Comparison of ENCODE assay signal across 8 mouse cellular contexts in genomic region chr19:10449708-10450107, GRCm38 (mm10). TPM values are rescaled to one million over a fixed set of nuclear protein-coding genes. Genes with fewer than 3 reads are reported as not detected.
A peak's percentile ranks its signal among the peaks of the same experiment; 100 is the strongest.
DNase-seq lines count a peak whose midpoint lies in the region; ATAC-seq and TF ChIP-seq lines count a peak whose summit lies in the region.

No protein-coding gene starts in this region.

- peaks cover 75% of the 10 kb centered on the region for H3K27me3 ChIP-seq in CH12.LX (replicated peaks)
- no peaks in the 10 kb centered on the region; the same call in 1 of the 2 replicates for H3K27me3 ChIP-seq in embryonic facial prominence, embryonic 11.5 days (ENCODE audit: control insufficient read depth, insufficient read depth, low read length)
- H3K27me3 ChIP-seq in lung, embryonic 14.5 days (ENCODE audit: insufficient read depth, low read length) = peaks cover 3% of the 10 kb centered on the region; the same call in 1 of the 2 replicates

- H3K27ac ChIP-seq in CH12.LX (ENCODE audit: insufficient read depth, low read depth) = no peak overlapping the region
- H3K27ac ChIP-seq in embryonic facial prominence, embryonic 11.5 days (replicated peaks; ENCODE audit: low read depth, low read length) = no peak overlapping the region
- no peak overlapping the region for H3K27ac ChIP-seq in lung, embryonic 14.5 days (ENCODE audit: low read depth)

- dilution Hi-C loops in CH12.LX (cut with MboI; ENCODE audit: extremely low pct_ligation_motif_present, extremely low pct_unique_long_range_greater_than_20kb, low sequenced_read_pairs) = no loop called here

- H3K36me3 ChIP-seq in CH12.LX (replicated peaks in 1 of 2; ENCODE audit: control insufficient read depth in 1 of 2, insufficient read depth in 1 of 2, low read length in 1 of 2) = no peaks in the 10 kb centered on the region
- H3K36me3 ChIP-seq in embryonic facial prominence, embryonic 11.5 days (replicated peaks; ENCODE audit: control insufficient read depth, insufficient read depth, low read depth, low read length) = no peaks in the 10 kb centered on the region
- H3K36me3 ChIP-seq in lung, embryonic 14.5 days (ENCODE audit: insufficient read depth) = no peaks in the 10 kb centered on the region

- H3K9ac ChIP-seq in CH12.LX (ENCODE audit: insufficient read depth, low read depth) = no peak overlapping the region
- H3K9ac ChIP-seq in embryonic facial prominence, embryonic 11.5 days (replicated peaks; ENCODE audit: low read length) = no peak overlapping the region
- H3K9ac ChIP-seq in lung, embryonic 14.5 days = no peak overlapping the region

- TF ChIP-seq RAD21 in CH12.LX (IDR thresholded peaks at IDR 0.05; ENCODE audit: low read depth, low read length) = peak; percentile 90

- no peaks in the 10 kb centered on the region for H3K4me1 ChIP-seq in CH12.LX (ENCODE audit: control insufficient read depth in 1 of 2, insufficient read depth in 2 of 2)
- H3K4me1 ChIP-seq in embryonic facial prominence, embryonic 11.5 days (ENCODE audit: control insufficient read depth, insufficient read depth, low read length) = no peaks in the 10 kb centered on the region
- H3K4me1 ChIP-seq in lung, embryonic 14.5 days (ENCODE audit: insufficient read depth) = no peaks in the 10 kb centered on the region

- peaks cover 8% of the 10 kb centered on the region for H3K9me3 ChIP-seq in CH12.LX (replicated peaks; ENCODE audit: low read length)
- H3K9me3 ChIP-seq in embryonic facial prominence, embryonic 11.5 days (replicated peaks; ENCODE audit: control insufficient read depth, low read length) = no peaks in the 10 kb centered on the region
- H3K9me3 ChIP-seq in lung, embryonic 14.5 days (ENCODE audit: low read depth, low read length) = no peaks in the 10 kb centered on the region

- intact Hi-C loops in heart, postnatal 14 days (cut with DNase I) = loop anchor here (1.0 kb wide), 1 partner anchor 37 kb away; no protein-coding TSS in a partner anchor

- no peak overlapping the region for H3K4me2 ChIP-seq in CH12.LX (ENCODE audit: insufficient read depth, low read depth, poor library complexity, severe bottlenecking)
- no peak overlapping the region for H3K4me2 ChIP-seq in embryonic facial prominence, embryonic 11.5 days (ENCODE audit: low read depth, low read length)
- no peak overlapping the region for H3K4me2 ChIP-seq in lung, embryonic 14.5 days

- in situ Hi-C loops in CH12.LX (cut with MboI; ENCODE audit: low pct_ligation_motif_present, low pct_unique_long_range_greater_than_20kb, low sequenced_read_pairs) = loop anchor here (5.0 kb wide), 1 partner anchor 38 kb away; no protein-coding TSS in a partner anchor

- peak; percentile 68 for DNase-seq in CH12.LX (ENCODE audit: extremely low read depth)
- peak; percentile 61 for DNase-seq in adrenal gland, adult 2 months
- DNase-seq in embryonic facial prominence, embryonic 11.5 days (ENCODE audit: low spot score) = peak; percentile 85
- peak; percentile 68 to 82 for DNase-seq in heart, postnatal 14 days
- DNase-seq in kidney, postnatal 4 days = peak; percentile 82 to 86
- DNase-seq in lung, embryonic 14.5 days = peak; percentile 97
- DNase-seq in ovary, postnatal 36 days (ENCODE audit: low spot score) = peak; percentile 46
- DNase-seq in thymus, postnatal 4 days = peak; percentile 78

- ATAC-seq in embryonic facial prominence, embryonic 11.5 days (replicated peaks; ENCODE audit: insufficient number of reproducible peaks, low FRiP score, low TSS enrichment, low read depth) = peak; percentile 27; the same call in 1 of the 2 replicates
- peak; percentile 87 for ATAC-seq in lung, embryonic 14.5 days (ENCODE audit: insufficient read depth)

- no peak for TF ChIP-seq EP300 in CH12.LX (IDR thresholded peaks at IDR 0.05; ENCODE audit: low read length)

- no peak overlapping the region for H3K4me3 ChIP-seq in CH12.LX (replicated peaks in 1 of 3; ENCODE audit: low read depth in 2 of 3, low read length in 2 of 3, poor library complexity in 1 of 3)
- H3K4me3 ChIP-seq in embryonic facial prominence, embryonic 11.5 days (ENCODE audit: low read depth, low read length) = no peak overlapping the region
- no peak overlapping the region for H3K4me3 ChIP-seq in lung, embryonic 14.5 days (ENCODE audit: low read depth, low read length)

- peak; percentile 67 to 93 for TF ChIP-seq CTCF in CH12.LX (conservative IDR thresholded peaks at IDR 0.05 in 1 of 2, IDR thresholded peaks at IDR 0.05 in 1 of 2; ENCODE audit: low read depth in 2 of 2, low read length in 2 of 2)
- peak; percentile 97 for TF ChIP-seq CTCF in lung, embryonic 14.5 days (IDR thresholded peaks at IDR 0.05; ENCODE audit: low read depth)

- 5% methylated on average over 3 of the region's 3 CpGs for WGBS in embryonic facial prominence, embryonic 11.5 days
- WGBS in lung, embryonic 14.5 days = 2% methylated on average over 3 of the region's 3 CpGs

- H3K79me2 ChIP-seq in CH12.LX (replicated peaks; ENCODE audit: control insufficient read depth, extremely low read depth, insufficient read depth, poor library complexity, severe bottlenecking) = no peaks in the 10 kb centered on the region

- no peak for TF ChIP-seq POLR2A in CH12.LX (IDR thresholded peaks at IDR 0.05; ENCODE audit: low read depth, low read length)

TF ChIP-seq in CH12.LX, 34 proteins besides CTCF, POLR2A, EP300 and RAD21:
- TF ChIP-seq ZC3H11A (IDR thresholded peaks at IDR 0.05; ENCODE audit: low read depth, low read length) = peak; percentile 76
- TF ChIP-seq SMC3 (IDR thresholded peaks at IDR 0.05; ENCODE audit: low read depth, low read length) = peak; percentile 94
- no peak for TF ChIP-seq ZKSCAN1 (IDR thresholded peaks at IDR 0.05; ENCODE audit: borderline replicate concordance, low read depth, low read length)
- TF ChIP-seq NRF1 (IDR thresholded peaks at IDR 0.05; ENCODE audit: low read depth, low read length) = no peak
- no peak for TF ChIP-seq PAX5 (IDR thresholded peaks at IDR 0.05; ENCODE audit: low read length)
TF ChIP-seq in CH12.LX: peak in this region for 2.

RNA-seq across cellular contexts. Expression of gene Lrrc10b, which starts 7.6 kb away (rescaled TPM):
- total RNA-seq in CH12.LX (2012; rRNA removed) = not detected in 2 replicates
- not detected in 2 replicates for total RNA-seq in CH12.LX (2014; rRNA removed)
- polyA plus RNA-seq in CH12.LX (2012; ENCODE audit: insufficient read length, low read depth) = not detected in 2 replicates
- total RNA-seq in adrenal gland, adult 2 months (2021) = 1 to 10 TPM; 3.3 to 5.0 TPM
- 2.8 and 6.1 TPM in 2 replicates for polyA plus RNA-seq in adrenal gland, adult 2 months (2012; rRNA removed)
- polyA plus RNA-seq in embryonic facial prominence, embryonic 11.5 days (2014; fragmentation: Nextera tagmentation; extraction: Ambion mirVana) = 0.13 and 0.20 TPM in 2 replicates
- 1 to 10 TPM; 1.4 to 2.6 TPM for total RNA-seq in heart, postnatal 14 days (2021)
- polyA plus RNA-seq in lung, embryonic 14.5 days (2014; fragmentation: Nextera tagmentation; extraction: Ambion mirVana) = 0.78 and 0.97 TPM in 2 replicates

RNA-seq across cellular contexts. Expression of gene Ppp1r32, which starts 33.0 kb away (rescaled TPM):
- 0.13 TPM in 1 of 2 replicates, not detected in the other for total RNA-seq in CH12.LX (2012; rRNA removed)
- 0.18 TPM in 1 of 2 replicates, not detected in the other for total RNA-seq in CH12.LX (2014; rRNA removed)
- 0.25 and 0.49 TPM in 2 replicates for polyA plus RNA-seq in CH12.LX (2012; ENCODE audit: insufficient read length, low read depth)
- total RNA-seq in adrenal gland, adult 2 months (2021) = under 1 TPM; 0.49 to 0.76 TPM
- 0.13 and 0.16 TPM in 2 replicates for polyA plus RNA-seq in adrenal gland, adult 2 months (2012; rRNA removed)
- 0.32 TPM in 1 of 2 replicates, not detected in the other for polyA plus RNA-seq in embryonic facial prominence, embryonic 11.5 days (2014; fragmentation: Nextera tagmentation; extraction: Ambion mirVana)
- total RNA-seq in heart, postnatal 14 days (2021) = under 1 TPM; 0.32 to 0.48 TPM
- 0.26 TPM in 1 of 2 replicates, not detected in the other for polyA plus RNA-seq in lung, embryonic 14.5 days (2014; fragmentation: Nextera tagmentation; extraction: Ambion mirVana)

Comparison
In these comparisons a context has a peak if more than half of its experiments do, and no peak if none do; other contexts are left out.
1. DNase-seq: peak in every context shown above with its lines; median percentile 97 in lung, embryonic 14.5 days; 85 in embryonic facial prominence, embryonic 11.5 days; 84 in kidney, postnatal 4 days; 78 in thymus, postnatal 4 days; 75 in heart, postnatal 14 days; 68 in CH12.LX; 61 in adrenal gland, adult 2 months; 46 in ovary, postnatal 36 days.